Comparison of ENCODE assay signal across 8 mouse cellular contexts in genomic region chr7:29280801-29281200, GRCm38 (mm10). TPM values are rescaled to one million over a fixed set of nuclear protein-coding genes. Genes with fewer than 3 reads are reported as not detected.
A peak's percentile ranks its signal among the peaks of the same experiment; 100 is the strongest.
DNase-seq lines count a peak whose midpoint lies in the region; ATAC-seq and TF ChIP-seq lines count a peak whose summit lies in the region.

No protein-coding gene starts in this region.

- peak overlapping the region; percentile 68 for H3K4me3 ChIP-seq in layer of hippocampus, adult 2 months
- peak overlapping the region; percentile 55 for H3K4me3 ChIP-seq in embryonic facial prominence, embryonic 11.5 days (ENCODE audit: low read depth, low read length)
- peak overlapping the region; percentile 53 for H3K4me3 ChIP-seq in hindbrain, postnatal 0 days (ENCODE audit: low read length)
- peak overlapping the region; percentile 68 for H3K4me3 ChIP-seq in midbrain, postnatal 0 days (ENCODE audit: low read depth, low read length)

- H3K4me2 ChIP-seq in embryonic facial prominence, embryonic 11.5 days (ENCODE audit: low read depth, low read length) = peak overlapping the region; percentile 98
- H3K4me2 ChIP-seq in hindbrain, postnatal 0 days (ENCODE audit: low read depth, low read length) = peak overlapping the region; percentile 95
- H3K4me2 ChIP-seq in midbrain, postnatal 0 days (ENCODE audit: low read depth, low read length, poor library complexity, severe bottlenecking) = peak overlapping the region; percentile 97

- H3K27ac ChIP-seq in layer of hippocampus, adult 2 months = no peak overlapping the region
- no peak overlapping the region for H3K27ac ChIP-seq in embryonic facial prominence, embryonic 11.5 days (replicated peaks; ENCODE audit: low read depth, low read length)
- no peak overlapping the region for H3K27ac ChIP-seq in hindbrain, postnatal 0 days
- no peak overlapping the region for H3K27ac ChIP-seq in midbrain, postnatal 0 days (ENCODE audit: low read depth, low read length)

- ATAC-seq in embryonic facial prominence, embryonic 11.5 days (replicated peaks; ENCODE audit: insufficient number of reproducible peaks, low FRiP score, low TSS enrichment, low read depth) = no peak
- ATAC-seq in hindbrain, postnatal 0 days = no peak
- no peak for ATAC-seq in midbrain, postnatal 0 days (ENCODE audit: low FRiP score)
- ATAC-seq in frontal cortex, adult (ENCODE audit: low TSS enrichment) = no peak

- H3K4me1 ChIP-seq in embryonic facial prominence, embryonic 11.5 days (ENCODE audit: control insufficient read depth, insufficient read depth, low read length) = no peaks in the 10 kb centered on the region; the same call in 1 of the 2 replicates
- H3K4me1 ChIP-seq in hindbrain, postnatal 0 days (ENCODE audit: insufficient read depth, low read length) = peaks cover 6% of the 10 kb centered on the region; the same call in 1 of the 2 replicates
- H3K4me1 ChIP-seq in midbrain, postnatal 0 days (ENCODE audit: insufficient read depth, low read length) = 0 out of 2 replicates have a peak, but pooled peaks cover 2% of the 10 kb centered on the region

- peak overlapping the region; percentile 70 for H3K9ac ChIP-seq in embryonic facial prominence, embryonic 11.5 days (replicated peaks; ENCODE audit: low read length)
- peak overlapping the region; percentile 53; the same call in 1 of the 2 replicates for H3K9ac ChIP-seq in hindbrain, postnatal 0 days (replicated peaks; ENCODE audit: low read length)
- H3K9ac ChIP-seq in midbrain, postnatal 0 days (replicated peaks; ENCODE audit: low read length, poor library complexity, severe bottlenecking) = peak overlapping the region; percentile 79; the same call in 1 of the 2 replicates

- H3K36me3 ChIP-seq in embryonic facial prominence, embryonic 11.5 days (replicated peaks; ENCODE audit: control insufficient read depth, insufficient read depth, low read depth, low read length) = no peaks in the 10 kb centered on the region
- no peaks in the 10 kb centered on the region for H3K36me3 ChIP-seq in hindbrain, postnatal 0 days (ENCODE audit: insufficient read depth, low read length)
- H3K36me3 ChIP-seq in midbrain, postnatal 0 days (ENCODE audit: insufficient read depth, low read length) = no peaks in the 10 kb centered on the region

- no peaks in the 10 kb centered on the region for H3K9me3 ChIP-seq in embryonic facial prominence, embryonic 11.5 days (replicated peaks; ENCODE audit: control insufficient read depth, low read length)
- no peaks in the 10 kb centered on the region for H3K9me3 ChIP-seq in hindbrain, postnatal 0 days (ENCODE audit: low read length)
- H3K9me3 ChIP-seq in midbrain, postnatal 0 days (ENCODE audit: low read length) = no peaks in the 10 kb centered on the region

- DNase-seq in layer of hippocampus, adult 2 months (ENCODE audit: low spot score in 2 of 2) = no peak
- no peak for DNase-seq in layer of hippocampus, postnatal 36 days
- no peak for DNase-seq in embryonic facial prominence, embryonic 11.5 days (ENCODE audit: low spot score)
- DNase-seq in hindbrain, postnatal 0 days (ENCODE audit: low spot score) = peak; percentile 35
- DNase-seq in midbrain, postnatal 0 days (ENCODE audit: low spot score) = peak; percentile 28
- no peak for DNase-seq in gastrocnemius, adult 18-20 months (ENCODE audit: low spot score)
- no peak for DNase-seq in left cerebral cortex, adult 11 months (ENCODE audit: low spot score)

- H3K27me3 ChIP-seq in embryonic facial prominence, embryonic 11.5 days (ENCODE audit: control insufficient read depth, insufficient read depth, low read length) = peaks cover 18% of the 10 kb centered on the region
- no peaks in the 10 kb centered on the region for H3K27me3 ChIP-seq in hindbrain, postnatal 0 days (ENCODE audit: insufficient read depth, low read length)
- H3K27me3 ChIP-seq in midbrain, postnatal 0 days (ENCODE audit: insufficient read depth, low read length) = 0 out of 2 replicates have a peak, but pooled peaks cover 8% of the 10 kb centered on the region

- WGBS in embryonic facial prominence, embryonic 11.5 days = 11% methylated on average over 13 of the region's 13 CpGs
- WGBS in hindbrain, postnatal 0 days = 12% methylated on average over 13 of the region's 13 CpGs
- 13% methylated on average over 13 of the region's 13 CpGs for WGBS in midbrain, postnatal 0 days

- no peak for TF ChIP-seq CTCF in layer of hippocampus, adult 2 months (conservative IDR thresholded peaks at IDR 0.05)
- no peak for TF ChIP-seq CTCF in hindbrain, postnatal 0 days (IDR thresholded peaks at IDR 0.05; ENCODE audit: low read depth)
- TF ChIP-seq CTCF in midbrain, postnatal 0 days (IDR thresholded peaks at IDR 0.05) = no peak

RNA-seq across cellular contexts. Expression of gene Spint2, which starts 0.9 kb away (rescaled TPM):
- total RNA-seq in layer of hippocampus, adult 2 months (2021) = 10 to 100 TPM; 18.3 to 21.7 TPM
- total RNA-seq in layer of hippocampus, postnatal 36 days (2021) = 10 to 100 TPM; 16.1 to 19.2 TPM
- 71.4 and 84.5 TPM in 2 replicates for polyA plus RNA-seq in embryonic facial prominence, embryonic 11.5 days (2014; fragmentation: Nextera tagmentation; extraction: Ambion mirVana)
- 33.4 and 38.6 TPM in 2 replicates for total RNA-seq in hindbrain, postnatal 0 days (2014; rRNA removed)
- polyA plus RNA-seq in hindbrain, postnatal 0 days (2015; fragmentation: Nextera tagmentation; extraction: Ambion mirVana) = 123 and 133 TPM in 2 replicates
- total RNA-seq in midbrain, postnatal 0 days (2014; rRNA removed) = 46.6 and 47.7 TPM in 2 replicates
- 148 and 153 TPM in 2 replicates for polyA plus RNA-seq in midbrain, postnatal 0 days (2015; fragmentation: Nextera tagmentation; extraction: Ambion mirVana)
- 10 to 100 TPM in 1 of 2 experiments, 1 to 10 TPM in 1; 8.2 to 14.7 TPM for total RNA-seq in gastrocnemius, adult 18-20 months (2021)

RNA-seq across cellular contexts. Expression of gene Ppp1r14a, which starts 8.3 kb away (rescaled TPM):
- total RNA-seq in layer of hippocampus, adult 2 months (2021) = 10 to 100 TPM; 20.8 to 21.6 TPM
- total RNA-seq in layer of hippocampus, postnatal 36 days (2021) = 10 to 100 TPM; 25.9 to 26.0 TPM
- 18.0 and 21.0 TPM in 2 replicates for polyA plus RNA-seq in embryonic facial prominence, embryonic 11.5 days (2014; fragmentation: Nextera tagmentation; extraction: Ambion mirVana)
- total RNA-seq in hindbrain, postnatal 0 days (2014; rRNA removed) = 3.4 and 8.4 TPM in 2 replicates
- 3.2 and 3.4 TPM in 2 replicates for polyA plus RNA-seq in hindbrain, postnatal 0 days (2015; fragmentation: Nextera tagmentation; extraction: Ambion mirVana)
- total RNA-seq in midbrain, postnatal 0 days (2014; rRNA removed) = 1.3 TPM in 2 replicates
- polyA plus RNA-seq in midbrain, postnatal 0 days (2015; fragmentation: Nextera tagmentation; extraction: Ambion mirVana) = 1.4 and 1.7 TPM in 2 replicates
- 1 to 10 TPM; 3.3 to 3.4 TPM for total RNA-seq in gastrocnemius, adult 18-20 months (2021)

RNA-seq across cellular contexts. Expression of gene Dpf1, which starts 22.9 kb away (rescaled TPM):
- 100 to 1,000 TPM; 106 to 113 TPM for total RNA-seq in layer of hippocampus, adult 2 months (2021)
- total RNA-seq in layer of hippocampus, postnatal 36 days (2021) = 100 to 1,000 TPM; 108 to 109 TPM
- polyA plus RNA-seq in embryonic facial prominence, embryonic 11.5 days (2014; fragmentation: Nextera tagmentation; extraction: Ambion mirVana) = 19.8 and 27.9 TPM in 2 replicates
- total RNA-seq in hindbrain, postnatal 0 days (2014; rRNA removed) = 131 and 158 TPM in 2 replicates
- 105 and 111 TPM in 2 replicates for polyA plus RNA-seq in hindbrain, postnatal 0 days (2015; fragmentation: Nextera tagmentation; extraction: Ambion mirVana)
- 192 and 197 TPM in 2 replicates for total RNA-seq in midbrain, postnatal 0 days (2014; rRNA removed)
- 160 and 162 TPM in 2 replicates for polyA plus RNA-seq in midbrain, postnatal 0 days (2015; fragmentation: Nextera tagmentation; extraction: Ambion mirVana)
- 1 to 10 TPM; 2.4 to 2.7 TPM for total RNA-seq in gastrocnemius, adult 18-20 months (2021)

RNA-seq across cellular contexts. Expression of gene 2200002D01Rik, which starts 32.5 kb away (rescaled TPM):
- under 1 TPM in 1 of 2 experiments, not detected in 1; 0.36 TPM for total RNA-seq in layer of hippocampus, adult 2 months (2021)
- total RNA-seq in layer of hippocampus, postnatal 36 days (2021) = not detected
- polyA plus RNA-seq in embryonic facial prominence, embryonic 11.5 days (2014; fragmentation: Nextera tagmentation; extraction: Ambion mirVana) = 1.5 and 2.6 TPM in 2 replicates
- total RNA-seq in hindbrain, postnatal 0 days (2014; rRNA removed) = not detected in 2 replicates
- polyA plus RNA-seq in hindbrain, postnatal 0 days (2015; fragmentation: Nextera tagmentation; extraction: Ambion mirVana) = 0.91 and 1.4 TPM in 2 replicates
- total RNA-seq in midbrain, postnatal 0 days (2014; rRNA removed) = 0.52 TPM in 1 of 2 replicates, not detected in the other
- polyA plus RNA-seq in midbrain, postnatal 0 days (2015; fragmentation: Nextera tagmentation; extraction: Ambion mirVana) = 1.2 and 2.0 TPM in 2 replicates
- 1 to 10 TPM in 1 of 2 experiments, under 1 TPM in 1; 0.66 to 1.1 TPM for total RNA-seq in gastrocnemius, adult 18-20 months (2021)

RNA-seq across cellular contexts. Expression of gene Yif1b, which starts 42.7 kb away (rescaled TPM):
- total RNA-seq in layer of hippocampus, adult 2 months (2021) = 10 to 100 TPM; 40.7 to 42.9 TPM
- total RNA-seq in layer of hippocampus, postnatal 36 days (2021) = 10 to 100 TPM; 42.0 to 47.4 TPM
- 86.1 and 90.5 TPM in 2 replicates for polyA plus RNA-seq in embryonic facial prominence, embryonic 11.5 days (2014; fragmentation: Nextera tagmentation; extraction: Ambion mirVana)
- 125 and 131 TPM in 2 replicates for total RNA-seq in hindbrain, postnatal 0 days (2014; rRNA removed)
- polyA plus RNA-seq in hindbrain, postnatal 0 days (2015; fragmentation: Nextera tagmentation; extraction: Ambion mirVana) = 122 and 130 TPM in 2 replicates
- total RNA-seq in midbrain, postnatal 0 days (2014; rRNA removed) = 121 and 127 TPM in 2 replicates
- polyA plus RNA-seq in midbrain, postnatal 0 days (2015; fragmentation: Nextera tagmentation; extraction: Ambion mirVana) = 122 and 140 TPM in 2 replicates
- 10 to 100 TPM; 38.1 to 38.4 TPM for total RNA-seq in gastrocnemius, adult 18-20 months (2021)

Comparison
In these comparisons a context has a peak if more than half of its experiments do, and no peak if none do; other contexts are left out.
1. DNase-seq: peak in hindbrain, postnatal 0 days (single experiment) and midbrain, postnatal 0 days (single experiment); none in layer of hippocampus, adult 2 months (0 of 2), layer of hippocampus, postnatal 36 days (0 of 2), embryonic facial prominence, embryonic 11.5 days (single experiment), gastrocnemius, adult 18-20 months (single experiment) and left cerebral cortex, adult 11 months (single experiment).
2. RNA of gene Dpf1, which starts 22.9 kb away (total RNA-seq): 192 to 197 TPM in midbrain, postnatal 0 days, 131 to 158 TPM in hindbrain, postnatal 0 days, 106 to 113 TPM in layer of hippocampus, adult 2 months and 108 to 109 TPM in layer of hippocampus, postnatal 36 days; 2.4 to 2.7 TPM in gastrocnemius, adult 18-20 months; every median in the first group is over 10 times any median in the second.
3. Peak in every context shown above with its lines, with median percentiles within 50 percentile points of each other: H3K4me3 ChIP-seq, H3K4me2 ChIP-seq and H3K9ac ChIP-seq.